Mouse (Mus musculus): ENCODE measurements around the gene Gabarap. TPM values are rescaled to one million over a fixed set of nuclear protein-coding genes. Genes with fewer than 3 reads are reported as not detected.
"Not testable (repeated sequence)": the region's sequence is repeated elsewhere in the genome, so short reads cannot be mapped to it uniquely, and the experiment has no call there.

Gabarap gene
- 100 to 1,000 TPM; 436 to 473 TPM for total RNA-seq (2021)
- long read RNA-seq, experiment 1, transcript Gabarap-201 (4 exons, 1,351 nt): major isoform, 79 of 80 reads
- long read RNA-seq, experiment 1, partial matches to known transcripts: 0 of 80 reads
- long read RNA-seq, experiment 1, other reads (novel, unspliced or antisense): 1 of 80 reads
- long read RNA-seq, experiment 2, transcript Gabarap-201 (4 exons, 1,351 nt): major isoform, 136 of 178 reads
- long read RNA-seq, experiment 2, partial matches to known transcripts: 41 of 178 reads
- long read RNA-seq, experiment 2, other reads (novel, unspliced or antisense): 1 of 178 reads

GRCm38 (mm10) chr11:69990850-69991691, at the start of gene Gabarap:
Gabarap (plus strand) TSS chr11:69991143.
- peak; percentile 93 for DNase-seq (ENCODE audit: low spot score in 2 of 2)

- DNase-seq (ENCODE audit: low spot score in 2 of 2): no peak
Measured at GRCm38 (mm10) chr11:69945216-69945615, 45.7 kb upstream of the Gabarap start.

- DNase-seq (ENCODE audit: low spot score in 2 of 2): no peak
Measured at GRCm38 (mm10) chr11:69945997-69946891, 44.7 kb upstream of the Gabarap start.

DNA sequence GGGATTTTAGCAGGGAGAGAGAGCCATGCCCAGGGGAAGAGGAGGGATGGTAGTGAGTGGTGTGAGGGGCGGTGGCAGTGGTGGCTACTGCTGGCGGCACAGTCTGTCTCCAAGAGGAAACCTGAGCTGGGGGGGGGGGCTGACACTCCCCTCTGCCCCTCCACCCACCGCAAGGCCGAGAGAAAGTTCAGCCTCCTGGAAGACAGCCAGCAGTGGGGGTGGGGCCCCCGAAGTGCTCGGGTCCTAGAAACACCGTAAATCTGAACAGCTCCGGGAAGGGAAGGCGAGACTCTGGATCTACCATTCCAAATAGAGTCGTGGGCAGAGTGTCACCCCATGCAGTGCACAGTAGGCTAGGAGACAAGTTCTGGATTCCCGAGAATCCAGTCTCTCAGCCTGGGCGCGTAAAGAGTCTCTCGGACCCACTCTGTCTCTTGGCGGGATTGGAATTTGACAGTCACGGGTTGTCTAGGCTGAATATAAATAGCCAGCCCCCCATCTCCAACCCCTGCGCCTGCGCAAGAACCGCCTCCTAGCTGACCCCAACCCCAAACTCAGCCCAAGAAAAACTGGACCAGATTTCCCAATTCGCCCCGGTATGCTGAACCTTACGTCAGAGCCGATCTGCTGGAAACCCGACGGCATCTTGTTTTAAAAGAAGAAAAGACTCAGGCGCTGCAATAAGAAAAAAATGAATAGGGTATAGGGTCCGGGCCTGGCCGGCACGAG, 43.4 kb upstream of the Gabarap start:
- DNase-seq (ENCODE audit: low spot score in 2 of 2): peak; percentile 43 to 61

- DNase-seq (ENCODE audit: low spot score in 2 of 2): peak; percentile 84 to 87
Measured at GRCm38 (mm10) chr11:69948066-69948762, 42.7 kb upstream of the Gabarap start, which contains the start of gene Slc2a4. Slc2a4 (minus strand) TSS chr11:69948188.

GRCm38 (mm10) chr11:69948763-69949150, 42.2 kb upstream of the Gabarap start:
- peak; percentile 84 to 88 for DNase-seq (ENCODE audit: low spot score in 2 of 2)

GRCm38 (mm10) chr11:69950807-69951459, 40.0 kb upstream of the Gabarap start:
- DNase-seq (ENCODE audit: low spot score in 2 of 2): no peak

GRCm38 (mm10) chr11:69952274-69952673, 38.7 kb upstream of the Gabarap start:
- no peak for DNase-seq (ENCODE audit: low spot score in 2 of 2)

GRCm38 (mm10) chr11:69953267-69953915, 37.6 kb upstream of the Gabarap start:
- no peak for DNase-seq (ENCODE audit: low spot score in 2 of 2)

GRCm38 (mm10) chr11:69955618-69956017, 35.3 kb upstream of the Gabarap start:
- not testable (repeated sequence) for DNase-seq (ENCODE audit: low spot score in 2 of 2)

GRCm38 (mm10) chr11:69956218-69956617, 34.7 kb upstream of the Gabarap start:
- no peak for DNase-seq (ENCODE audit: low spot score in 2 of 2)

DNA sequence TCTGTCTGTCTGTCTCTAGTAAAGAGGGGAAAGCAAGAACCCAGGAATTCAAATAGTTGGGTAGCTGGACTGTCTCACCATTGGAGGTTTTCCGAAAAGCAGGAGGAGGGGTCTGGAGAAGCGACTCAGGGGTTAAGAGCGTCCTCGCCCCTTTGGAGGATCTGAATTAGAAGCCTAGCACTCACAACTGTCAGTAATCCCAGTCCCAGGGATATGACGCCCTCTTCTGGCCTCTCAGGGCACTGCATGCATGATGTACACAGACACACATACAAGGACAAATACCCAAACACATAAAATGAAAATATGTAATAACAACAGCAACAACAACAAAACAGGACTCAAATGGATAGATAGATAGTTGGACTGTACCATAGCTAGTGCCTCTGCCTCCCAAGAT, 30.3 kb upstream of the Gabarap start:
- DNase-seq (ENCODE audit: low spot score in 2 of 2): no peak

DNA sequence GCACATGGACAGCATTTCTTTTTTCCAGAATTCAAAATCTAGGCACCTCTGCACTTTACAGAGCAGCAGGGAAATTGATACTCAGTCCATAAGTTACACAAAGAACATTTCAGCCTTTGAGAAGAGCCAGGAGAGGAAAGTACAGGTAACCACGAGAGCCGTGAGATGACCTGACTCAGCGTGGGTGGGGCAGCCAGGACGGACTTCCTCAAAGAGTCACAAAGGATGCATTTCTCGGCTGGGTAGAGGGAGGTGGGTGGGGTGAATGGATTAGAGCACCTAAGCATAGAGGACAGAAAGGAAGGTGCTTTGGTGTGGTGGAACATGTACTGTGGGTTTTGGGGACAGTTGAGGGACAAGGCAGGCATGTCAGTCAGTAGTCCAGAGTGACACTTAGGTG, 29.1 kb upstream of the Gabarap start:
- no peak for DNase-seq (ENCODE audit: low spot score in 2 of 2)

- DNase-seq (ENCODE audit: low spot score in 2 of 2): no peak
Measured at GRCm38 (mm10) chr11:69964650-69965270, 26.2 kb upstream of the Gabarap start, which contains the start of gene Cldn7. Cldn7 (plus strand) TSS chr11:69964779.

DNA sequence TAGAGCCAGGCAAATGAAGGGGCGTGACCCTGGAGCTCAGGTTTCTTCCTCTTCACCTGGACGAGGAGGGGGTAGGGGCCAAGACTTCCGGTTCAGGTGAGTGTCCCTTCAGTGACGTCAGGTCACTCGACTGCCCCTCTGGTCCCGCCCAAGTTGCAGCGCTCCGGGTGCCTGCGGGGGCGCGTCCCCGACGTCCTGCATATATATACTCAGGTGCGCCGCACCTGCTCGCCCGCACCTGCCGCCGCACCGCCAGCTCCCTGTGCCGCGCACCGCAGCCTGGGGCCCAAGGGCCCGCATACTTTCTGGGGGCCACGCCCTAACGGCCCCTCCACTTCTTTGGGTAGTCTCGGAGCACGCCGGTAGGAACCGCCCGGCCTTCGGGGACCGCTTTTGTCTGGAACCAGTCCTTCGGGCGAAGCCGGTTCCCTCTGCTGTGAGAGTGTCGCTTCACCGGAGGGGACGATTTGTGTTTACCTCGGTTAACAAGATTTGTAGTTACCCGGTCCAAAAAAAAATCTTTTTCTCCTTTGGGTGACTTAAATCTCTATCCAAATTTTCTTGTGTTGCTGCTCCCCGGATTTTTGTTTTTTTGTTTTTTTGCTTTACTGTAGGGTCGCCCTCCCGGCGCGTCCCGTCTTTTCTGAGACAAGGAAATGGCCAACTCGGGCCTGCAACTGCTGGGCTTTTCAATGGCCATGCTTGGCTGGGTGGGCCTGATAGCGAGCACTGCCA, 25.5 kb upstream of the Gabarap start:
- DNase-seq (ENCODE audit: low spot score in 2 of 2): no peak

GRCm38 (mm10) chr11:69966006-69966859, 24.7 kb upstream of the Gabarap start:
- no peak for DNase-seq (ENCODE audit: low spot score in 2 of 2)

All from adrenal gland, adult 18-20 months (tissue).